Mouse (Mus musculus): Measurements from ENCODE around the gene Il24.

GRCm38 (mm10) chr1:130832230-130833149, 54.8 kb downstream of the Il24 start:
- TF ChIP-seq CTCF (conservative IDR thresholded peaks at IDR 0.05 in 1 of 2, IDR thresholded peaks at IDR 0.05 in 1 of 2; ENCODE audit: low read depth in 2 of 2, low read length in 2 of 2) (no peak), EP300 (IDR thresholded peaks at IDR 0.05; ENCODE audit: low read length) (no peak), CHD2 (IDR thresholded peaks at IDR 0.05; ENCODE audit: low read length) (no peak), ZC3H11A (IDR thresholded peaks at IDR 0.05; ENCODE audit: low read depth, low read length) (no peak), MAX (IDR thresholded peaks at IDR 0.05; ENCODE audit: low read length) (no peak), POLR2A (IDR thresholded peaks at IDR 0.05; ENCODE audit: low read depth, low read length) (no peak), MEF2A (IDR thresholded peaks at IDR 0.05; ENCODE audit: borderline replicate concordance, low read depth, low read length) (no peak), JUN (IDR thresholded peaks at IDR 0.05; ENCODE audit: insufficient read depth, low read depth, low read length) (no peak), PAX5 (IDR thresholded peaks at IDR 0.05; ENCODE audit: low read length) (no peak), NELFE (IDR thresholded peaks at IDR 0.05; ENCODE audit: low read depth, low read length) (no peak), RAD21 (IDR thresholded peaks at IDR 0.05; ENCODE audit: low read depth, low read length) (no peak)

Measured in CH12.LX (cell line).